Mouse (Mus musculus) kidney, embryonic 15.5 days (tissue): ENCODE data around the gene Specc1l. TPM values are rescaled to one million over a fixed set of nuclear protein-coding genes. Genes with fewer than 3 reads are reported as not detected.

Experiments used
- ATAC-seq: fragments of 200-750 bp; cut with Nextera tagmentation; replicated peaks from 2 replicates; pipeline ENCODE4 v1.8.0; 2017; ENCODE audit warnings: moderate TSS enrichment; ENCODE audit not compliant: low FRiP score
- H3K27ac ChIP-seq: fragments of 300-500 bp; sonication (generic); 2 replicates; pipeline ENCODE4 v1.5.1; 2015; ENCODE audit warnings: mild to moderate bottlenecking, inconsistent platforms
- H3K27me3 ChIP-seq: fragments of 300-500 bp; sonication (generic); 2 replicates; pipeline ENCODE4 v1.6.1; 2015; ENCODE audit warnings: inconsistent platforms
- H3K36me3 ChIP-seq: fragments of 300-500 bp; sonication (generic); 2 replicates; pipeline ENCODE4 v1.6.1; 2015; ENCODE audit warnings: inconsistent platforms
- H3K4me1 ChIP-seq: fragments of 300-500 bp; sonication (generic); 2 replicates; pipeline ENCODE4 v1.6.1; 2015; ENCODE audit warnings: inconsistent platforms
- H3K4me2 ChIP-seq: fragments of 300-500 bp; sonication (generic); 2 replicates; pipeline ENCODE4 v1.6.1; 2015; ENCODE audit warnings: moderate library complexity, mild to moderate bottlenecking, inconsistent platforms
- H3K4me3 ChIP-seq: fragments of 300-500 bp; sonication (generic); replicated peaks from 2 replicates; pipeline ENCODE4 v1.5.1; 2015; ENCODE audit warnings: mild to moderate bottlenecking, inconsistent platforms
- H3K9ac ChIP-seq: fragments of 300-500 bp; sonication (generic); 2 replicates; pipeline ENCODE4 v1.6.1; 2015; ENCODE audit warnings: mild to moderate bottlenecking, inconsistent platforms
- H3K9me3 ChIP-seq: fragments of 300-500 bp; sonication (generic); replicated peaks from 2 replicates; pipeline ENCODE4 v1.6.1; 2016; ENCODE audit warnings: inconsistent platforms
- WGBS: fragments of 180-500 bp; shearing (Covaris S2); methylation state at CpG from one replicate; pipeline ENCODE4 v1.1.7; 2015; ENCODE audit warnings: mixed read lengths; 5-methylcytosine and 5-hydroxymethylcytosine counted together
- polyA plus RNA-seq: library from polyadenylated mRNA; unstranded; fragments of >200 nt; fragmentation: Nextera tagmentation; extraction: Ambion mirVana; gene quantifications from 2 replicates; pipeline ENCODE4 v1.2.1, GENCODE M21; 2015

The Specc1l gene
- polyA plus RNA-seq, 1 experiment from 2014 or later: 34.1 TPM

DNA sequence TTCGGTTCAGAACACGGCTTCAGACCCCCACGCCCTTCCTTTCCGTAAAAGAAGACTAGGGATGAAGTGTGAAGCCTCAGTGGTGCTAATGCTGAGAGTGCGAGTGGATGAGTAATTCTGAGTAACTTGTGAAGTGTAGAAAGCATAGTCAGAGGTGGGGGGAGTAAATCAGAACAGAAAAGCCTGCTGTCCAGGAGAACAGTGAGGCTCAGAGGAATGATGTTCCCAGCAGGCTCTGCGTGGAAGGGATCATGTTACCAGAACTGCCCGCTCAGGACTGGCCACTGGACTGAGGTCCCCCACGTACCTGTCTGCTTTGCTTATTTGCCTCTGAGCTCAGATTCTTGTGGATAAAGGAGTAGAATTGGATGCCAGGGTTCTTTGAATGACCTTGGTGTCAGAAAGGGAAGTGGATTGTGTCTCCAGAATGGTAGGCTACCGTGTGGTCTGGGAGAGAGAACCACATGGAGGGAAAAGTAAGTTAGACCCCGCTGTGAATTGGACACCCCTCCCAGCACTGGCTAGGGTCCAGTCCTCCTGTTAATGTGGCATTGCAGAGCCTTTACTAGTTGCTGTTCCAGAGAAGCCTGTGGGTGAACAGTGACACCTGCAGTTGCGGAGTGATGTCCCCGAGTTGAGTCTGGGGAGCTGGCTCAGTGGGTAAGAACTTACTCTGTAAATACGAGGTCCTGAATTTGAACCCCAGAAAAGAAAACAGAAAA lies 40.6 kb downstream of the Specc1l start:
- no peak overlapping the region; the same call in 1 of the 2 replicates for H3K4me2 ChIP-seq
- no peak overlapping the region for H3K4me3 ChIP-seq
- H3K27ac ChIP-seq: peak overlapping the region; percentile 74
- H3K9me3 ChIP-seq: no peaks in the 10 kb centered on the region
- no peak overlapping the region for H3K9ac ChIP-seq
- 48% methylated on average over 13 of the region's 13 CpGs for WGBS
- peaks cover 31% of the 10 kb centered on the region for H3K36me3 ChIP-seq
- no peaks in the 10 kb centered on the region for H3K27me3 ChIP-seq
- peaks cover 14% of the 10 kb centered on the region for H3K4me1 ChIP-seq
- peak; percentile 88 for ATAC-seq

- Histone ChIP-seq H3K9me3 (no peaks in the 10 kb centered on the region), H3K4me2 (no peak overlapping the region), H3K4me3 (no peak overlapping the region), H3K27ac (no peak overlapping the region), H3K9ac (no peak overlapping the region), H3K27me3 (no peaks in the 10 kb centered on the region), H3K36me3 (peaks cover 24% of the 10 kb centered on the region), H3K4me1 (peaks cover 24% of the 10 kb centered on the region)
- WGBS: 70% methylated on average over 2 of the region's 2 CpGs
- ATAC-seq: no peak
Measured at GRCm38 (mm10) chr10:75255091-75255490, 43.2 kb downstream of the Specc1l start.

- Histone ChIP-seq H3K36me3 (peaks cover 42% of the 10 kb centered on the region), H3K9me3 (no peaks in the 10 kb centered on the region), H3K9ac (no peak overlapping the region), H3K4me2 (no peak overlapping the region), H3K27ac (no peak overlapping the region), H3K4me1 (peaks cover 18% of the 10 kb centered on the region), H3K4me3 (no peak overlapping the region), H3K27me3 (no peaks in the 10 kb centered on the region)
- no peak for ATAC-seq
- WGBS: 45% methylated on average over 3 of the region's 3 CpGs
Measured at GRCm38 (mm10) chr10:75257401-75257800, 45.5 kb downstream of the Specc1l start.

DNA sequence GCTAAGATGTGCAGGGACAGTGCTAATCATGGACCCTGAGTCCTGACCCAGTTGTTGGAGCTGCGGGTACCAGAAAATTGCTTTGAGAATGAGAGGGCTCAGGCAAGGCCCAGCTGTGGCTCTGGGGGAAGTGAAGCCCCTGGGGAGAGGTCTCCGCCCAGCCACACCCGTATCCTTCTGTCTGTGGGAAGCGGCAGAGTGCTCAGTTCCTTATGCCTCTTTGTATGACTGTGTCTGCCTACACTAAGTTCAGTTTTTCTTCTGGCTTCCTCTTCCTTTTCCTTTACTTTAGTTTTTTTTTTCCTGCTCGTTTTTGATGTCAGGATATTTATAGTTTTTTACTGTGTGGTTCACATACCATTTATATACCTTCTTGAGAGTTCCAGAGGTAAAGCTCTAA lies 46.4 kb downstream of the Specc1l start:
- H3K4me1 ChIP-seq: peaks cover 13% of the 10 kb centered on the region; the same call in 1 of the 2 replicates
- no peak overlapping the region for H3K4me2 ChIP-seq
- H3K27ac ChIP-seq: peak overlapping the region; percentile 65
- H3K4me3 ChIP-seq: no peak overlapping the region
- WGBS: 57% methylated on average over 5 of the region's 5 CpGs
- no peaks in the 10 kb centered on the region for H3K9me3 ChIP-seq
- no peak overlapping the region for H3K9ac ChIP-seq
- no peak for ATAC-seq
- H3K27me3 ChIP-seq: no peaks in the 10 kb centered on the region
- H3K36me3 ChIP-seq: peaks cover 51% of the 10 kb centered on the region

DNA sequence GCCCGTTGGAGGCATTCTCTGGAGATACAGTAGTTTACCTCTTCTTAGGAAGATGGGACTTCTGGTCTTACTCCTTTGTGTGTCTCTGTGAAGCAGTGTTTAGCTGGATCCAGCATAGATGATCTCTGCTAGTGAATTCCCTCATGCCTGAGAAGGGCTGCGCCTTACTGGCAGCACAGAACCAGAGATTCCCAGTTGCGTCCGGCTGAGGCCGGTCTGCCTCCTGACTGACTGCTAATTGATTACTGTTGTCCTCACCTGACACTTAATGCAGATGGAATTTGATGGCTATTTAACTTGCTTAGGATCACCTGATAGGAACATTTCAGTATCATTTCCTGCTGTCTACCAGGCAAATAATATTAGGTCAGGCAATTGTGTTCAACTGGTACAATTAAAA lies 49.4 kb downstream of the Specc1l start:
- no peak overlapping the region for H3K4me2 ChIP-seq
- no peak for ATAC-seq
- H3K36me3 ChIP-seq: peaks cover 71% of the 10 kb centered on the region
- WGBS: 93% methylated on average over 5 of the region's 5 CpGs
- H3K9me3 ChIP-seq: no peaks in the 10 kb centered on the region
- no peak overlapping the region for H3K27ac ChIP-seq
- H3K4me3 ChIP-seq: no peak overlapping the region
- no peaks in the 10 kb centered on the region for H3K27me3 ChIP-seq
- H3K4me1 ChIP-seq: peaks cover 13% of the 10 kb centered on the region; the same call in 1 of the 2 replicates
- no peak overlapping the region for H3K9ac ChIP-seq

GRCm38 (mm10) chr10:75264993-75265555 lies 53.2 kb downstream of the Specc1l start:
- 77% methylated on average over 3 of the region's 3 CpGs for WGBS
- H3K9me3 ChIP-seq: no peaks in the 10 kb centered on the region
- no peak overlapping the region for H3K27ac ChIP-seq
- peaks cover 95% of the 10 kb centered on the region for H3K36me3 ChIP-seq
- H3K4me2 ChIP-seq: no peak overlapping the region
- no peak for ATAC-seq
- no peaks in the 10 kb centered on the region for H3K27me3 ChIP-seq
- no peak overlapping the region for H3K9ac ChIP-seq
- H3K4me3 ChIP-seq: no peak overlapping the region
- H3K4me1 ChIP-seq: no peaks in the 10 kb centered on the region

DNA sequence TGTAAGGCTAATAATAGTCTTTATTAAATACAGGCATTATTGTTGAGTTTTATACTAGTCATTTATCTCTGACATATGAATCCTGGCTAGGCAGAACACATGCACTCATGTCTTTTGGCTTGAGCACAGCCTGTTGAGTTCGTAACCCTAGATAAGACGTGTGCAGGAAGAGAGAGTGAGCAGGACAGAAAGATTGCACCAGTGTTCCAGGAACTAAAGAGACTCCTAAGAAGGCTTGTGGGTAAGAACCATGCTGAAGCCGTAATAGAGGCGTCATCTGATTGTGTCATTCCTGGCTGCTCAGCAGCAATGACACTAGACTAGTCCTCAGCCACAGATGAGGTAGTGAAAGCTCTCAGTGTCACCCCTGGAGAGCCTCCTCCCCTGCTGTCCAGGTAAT lies 61.1 kb downstream of the Specc1l start:
- Histone ChIP-seq H3K36me3 (peaks cover 77% of the 10 kb centered on the region), H3K27ac (no peak overlapping the region), H3K4me2 (no peak overlapping the region), H3K9me3 (no peaks in the 10 kb centered on the region), H3K27me3 (no peaks in the 10 kb centered on the region), H3K4me3 (no peak overlapping the region), H3K4me1 (no peaks in the 10 kb centered on the region), H3K9ac (no peak overlapping the region)
- no peak for ATAC-seq
- 90% methylated on average over 4 of the region's 4 CpGs for WGBS

DNA sequence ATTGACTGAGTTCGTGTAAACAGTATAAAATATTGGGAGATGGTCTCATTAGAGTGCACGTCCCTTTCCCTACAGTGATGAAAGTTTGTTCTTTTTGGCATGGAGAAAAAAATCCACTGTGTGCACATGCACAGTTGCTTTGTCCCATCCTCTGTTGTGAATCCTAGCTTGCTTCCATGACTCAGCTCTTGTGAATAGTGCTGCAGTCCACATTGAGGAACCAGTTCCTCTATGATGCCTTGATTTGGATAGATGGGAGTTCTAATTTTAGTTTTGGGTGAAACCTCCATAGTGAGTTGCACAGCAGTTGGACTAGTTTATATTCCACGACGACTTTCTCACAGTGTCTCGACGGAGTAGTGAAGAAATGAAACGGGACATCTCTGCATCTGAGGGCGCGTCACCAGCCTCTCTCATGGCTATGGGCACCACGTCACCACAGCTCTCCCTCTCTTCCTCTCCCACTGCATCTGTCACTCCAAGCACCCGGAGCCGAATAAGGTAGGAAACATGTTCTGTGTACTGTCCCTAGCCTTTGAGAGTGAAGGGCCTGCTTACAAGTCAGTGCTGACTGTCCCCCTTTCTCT lies 64.6 kb downstream of the Specc1l start:
- WGBS: 91% methylated on average over 12 of the region's 12 CpGs
- no peak for ATAC-seq

GRCm38 (mm10) chr10:75277501-75277900 lies 65.6 kb downstream of the Specc1l start:
- Histone ChIP-seq H3K9me3 (no peaks in the 10 kb centered on the region), H3K4me3 (no peak overlapping the region), H3K36me3 (peaks cover 75% of the 10 kb centered on the region), H3K9ac (no peak overlapping the region), H3K27me3 (no peaks in the 10 kb centered on the region), H3K27ac (no peak overlapping the region), H3K4me1 (no peaks in the 10 kb centered on the region), H3K4me2 (no peak overlapping the region)
- 80% methylated on average over 1 of the region's 1 CpGs for WGBS
- ATAC-seq: no peak

More for the DNA sequence above, 64.6 kb downstream of the Specc1l start:
- H3K4me2 ChIP-seq: no peak overlapping the region
- no peak overlapping the region for H3K27ac ChIP-seq
- peaks cover 79% of the 10 kb centered on the region for H3K36me3 ChIP-seq
- H3K9ac ChIP-seq: no peak overlapping the region
- no peaks in the 10 kb centered on the region for H3K9me3 ChIP-seq
- H3K4me1 ChIP-seq: no peaks in the 10 kb centered on the region
- H3K4me3 ChIP-seq: no peak overlapping the region
- H3K27me3 ChIP-seq: no peaks in the 10 kb centered on the region

- Histone ChIP-seq H3K27ac (no peak overlapping the region), H3K4me3 (no peak overlapping the region), H3K36me3 (peaks cover 56% of the 10 kb centered on the region), H3K9ac (no peak overlapping the region), H3K4me2 (no peak overlapping the region), H3K9me3 (no peaks in the 10 kb centered on the region), H3K4me1 (0 out of 2 replicates have a peak, but pooled peaks cover 3% of the 10 kb centered on the region), H3K27me3 (no peaks in the 10 kb centered on the region)
- 90% methylated on average over 5 of the region's 5 CpGs for WGBS
- ATAC-seq: no peak
Measured at GRCm38 (mm10) chr10:75282648-75283047, 70.8 kb downstream of the Specc1l start.

DNA sequence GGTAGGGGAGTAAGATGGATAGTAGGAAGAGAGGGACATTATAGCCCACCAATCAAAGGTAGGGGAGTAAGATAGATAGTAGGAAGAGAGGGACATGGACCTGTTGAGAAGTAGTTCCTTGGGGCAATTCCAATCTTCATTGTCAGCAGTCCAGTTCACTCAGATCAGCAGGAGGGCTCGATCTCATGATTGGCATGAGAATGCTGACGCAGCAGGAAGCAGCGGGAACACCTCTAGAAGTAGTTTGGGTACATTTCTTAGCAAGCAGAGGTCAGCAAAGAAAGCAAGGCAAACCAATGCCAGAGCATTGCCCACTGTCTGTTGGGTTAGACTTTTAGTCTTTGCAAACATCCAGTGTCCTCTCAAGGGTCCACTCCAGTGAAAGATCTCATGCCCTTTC lies 71.9 kb downstream of the Specc1l start:
- H3K36me3 ChIP-seq: peaks cover 52% of the 10 kb centered on the region
- no peak overlapping the region for H3K4me2 ChIP-seq
- H3K4me3 ChIP-seq: no peak overlapping the region
- H3K27ac ChIP-seq: no peak overlapping the region
- no peaks in the 10 kb centered on the region for H3K9me3 ChIP-seq
- 0 out of 2 replicates have a peak, but pooled peaks cover 3% of the 10 kb centered on the region for H3K4me1 ChIP-seq
- 94% methylated on average over 3 of the region's 3 CpGs for WGBS
- ATAC-seq: no peak
- no peak overlapping the region for H3K9ac ChIP-seq
- H3K27me3 ChIP-seq: no peaks in the 10 kb centered on the region

DNA sequence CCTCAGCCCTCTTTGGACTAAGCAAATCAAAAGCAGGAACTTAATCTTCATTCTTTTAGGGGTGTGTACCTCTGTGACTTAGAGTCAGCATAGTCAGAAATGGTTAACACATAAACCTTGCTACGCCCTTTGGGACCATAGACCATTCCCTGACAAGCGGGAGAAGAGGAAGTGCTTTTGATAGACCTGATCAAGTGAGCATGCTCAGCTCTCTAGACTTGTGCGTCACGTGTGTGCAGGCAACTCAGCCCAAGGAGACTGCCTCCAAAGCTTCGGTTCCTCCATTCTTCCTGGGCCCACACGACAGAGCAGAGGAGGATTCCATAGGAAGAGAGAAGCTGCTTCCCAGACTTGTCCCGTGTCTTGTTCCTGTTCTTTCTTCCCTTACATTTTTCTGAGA lies 76.7 kb downstream of the Specc1l start:
- H3K27ac ChIP-seq: no peak overlapping the region
- H3K36me3 ChIP-seq: peaks cover 48% of the 10 kb centered on the region
- no peak overlapping the region for H3K9ac ChIP-seq
- H3K4me1 ChIP-seq: 0 out of 2 replicates have a peak, but pooled peaks cover 3% of the 10 kb centered on the region
- ATAC-seq: no peak
- 75% methylated on average over 7 of the region's 7 CpGs for WGBS
- no peak overlapping the region for H3K4me3 ChIP-seq
- no peaks in the 10 kb centered on the region for H3K9me3 ChIP-seq
- no peak overlapping the region for H3K4me2 ChIP-seq
- H3K27me3 ChIP-seq: no peaks in the 10 kb centered on the region
